Mouse (Mus musculus) lung, postnatal 25 days (tissue): ENCODE measurements around the gene Map1s.

Experiments used
- DNase-seq: peaks from one replicate; pipeline ENCODE4 v3.0.0; 2022; ENCODE audit warnings: low spot score

Map1s gene

DNA sequence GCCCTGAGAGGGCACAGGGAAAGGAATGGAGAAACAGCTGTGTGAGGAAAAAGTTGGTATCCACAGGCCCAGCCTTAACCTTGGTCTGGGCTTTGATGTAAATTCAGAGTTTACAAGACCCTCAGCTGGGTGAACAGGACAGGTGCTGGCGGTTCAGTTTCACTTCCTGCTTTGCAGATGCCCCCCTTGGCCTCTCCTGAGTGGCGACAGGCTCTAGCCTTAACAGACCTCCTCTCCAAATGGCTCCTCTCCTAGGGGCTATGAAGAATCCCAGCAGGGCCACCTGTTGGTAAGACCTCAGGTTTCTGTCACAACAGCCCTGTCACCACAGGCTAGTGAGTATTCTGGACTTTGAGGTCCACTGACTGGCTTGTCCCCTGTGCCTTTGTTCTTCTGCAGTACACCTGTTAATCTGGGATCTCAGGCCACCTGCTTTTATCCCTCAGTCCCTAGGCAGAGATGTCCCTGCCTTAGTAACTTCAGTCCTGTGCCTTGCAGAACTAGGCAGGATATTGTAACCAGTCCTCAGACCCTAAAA, 7.0 kb upstream of the Map1s start:
- DNase-seq, result no peak

DNA sequence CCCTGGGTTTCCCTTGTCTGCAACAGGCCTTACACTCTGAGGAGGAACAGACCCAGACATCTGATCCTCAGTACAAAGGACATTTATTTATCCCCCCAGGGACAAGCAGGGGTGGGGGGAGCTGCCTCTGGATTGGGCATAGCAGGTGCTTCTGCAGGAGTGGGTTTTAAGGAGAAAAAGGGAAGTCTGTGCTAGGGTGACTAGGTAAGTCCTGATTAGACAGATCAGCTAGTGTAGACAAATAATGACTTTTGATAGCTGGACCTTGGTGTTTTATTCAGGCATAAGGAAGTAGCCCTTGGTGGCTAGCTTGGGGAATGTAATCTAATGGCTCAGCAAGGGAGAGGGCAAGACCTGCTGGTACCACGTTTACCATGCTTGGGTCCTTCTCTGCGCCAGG, 6.5 kb upstream of the Map1s start:
- DNase-seq, result no peak

DNA sequence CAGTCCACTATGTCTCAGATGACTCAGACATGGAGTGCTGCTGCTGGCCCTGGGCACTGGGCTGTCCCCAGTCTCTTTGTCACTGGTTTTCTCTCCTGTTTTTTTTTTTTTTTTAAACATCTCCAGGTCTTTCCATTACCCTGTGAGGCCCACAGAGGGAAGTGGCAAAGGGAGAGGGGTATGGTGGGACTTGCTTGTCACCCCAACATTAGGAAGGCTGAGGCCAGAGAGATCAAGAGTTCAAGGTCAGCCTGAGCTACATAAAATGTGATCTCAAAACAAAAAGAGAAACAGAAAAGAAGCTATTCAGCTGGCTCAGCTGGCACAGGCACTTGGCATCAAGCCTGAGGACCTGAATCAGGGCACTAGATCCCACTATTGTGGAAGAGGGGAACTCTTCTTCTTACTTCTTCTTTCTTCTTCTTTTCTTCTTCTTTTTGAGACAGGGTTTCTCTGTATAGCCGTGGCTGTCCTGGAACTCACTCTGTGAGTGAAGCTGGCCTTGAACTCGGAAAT, 4.8 kb upstream of the Map1s start:
- no peak for DNase-seq

DNA sequence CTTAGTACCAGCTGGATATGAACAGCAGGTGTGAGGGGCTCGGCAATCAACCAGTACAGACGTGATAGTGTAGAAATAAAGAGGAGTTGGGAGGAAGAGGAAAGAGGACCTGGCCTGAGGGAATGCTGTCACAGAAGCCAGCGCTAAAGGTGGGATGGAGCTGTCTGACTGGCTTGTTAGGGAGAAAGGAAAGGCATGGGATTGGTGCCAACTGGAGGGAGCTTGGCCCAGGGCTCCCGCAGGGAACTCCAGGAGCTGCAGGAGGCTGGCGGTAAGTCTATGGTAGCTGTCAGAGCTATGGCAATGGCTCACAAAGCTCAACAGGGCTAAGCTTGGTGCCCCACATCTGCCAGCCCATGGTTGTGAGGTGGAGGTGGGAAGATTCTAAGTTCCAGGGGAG, 3.5 kb upstream of the Map1s start:
- no peak for DNase-seq

DNA sequence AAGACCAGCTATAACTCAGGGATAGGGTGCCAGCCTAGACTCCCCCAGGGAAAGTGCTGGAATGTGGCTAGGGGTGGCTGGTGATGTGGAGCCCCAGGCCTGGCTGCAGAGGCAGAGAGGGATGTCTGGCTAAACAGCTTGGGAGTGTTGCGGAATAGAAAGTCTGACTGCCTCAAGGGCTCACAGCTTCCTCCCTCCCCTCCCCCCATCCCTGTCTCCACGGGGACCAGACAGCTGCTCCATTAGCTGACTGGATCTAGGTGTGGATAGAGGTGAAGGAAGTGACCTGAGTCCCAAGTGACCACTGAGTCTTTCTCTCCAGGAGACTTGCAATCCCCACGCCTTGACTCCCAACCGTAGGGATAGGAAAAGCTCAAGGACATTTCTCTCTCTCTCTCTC, 2.6 kb upstream of the Map1s start:
- DNase-seq, result no peak

DNA sequence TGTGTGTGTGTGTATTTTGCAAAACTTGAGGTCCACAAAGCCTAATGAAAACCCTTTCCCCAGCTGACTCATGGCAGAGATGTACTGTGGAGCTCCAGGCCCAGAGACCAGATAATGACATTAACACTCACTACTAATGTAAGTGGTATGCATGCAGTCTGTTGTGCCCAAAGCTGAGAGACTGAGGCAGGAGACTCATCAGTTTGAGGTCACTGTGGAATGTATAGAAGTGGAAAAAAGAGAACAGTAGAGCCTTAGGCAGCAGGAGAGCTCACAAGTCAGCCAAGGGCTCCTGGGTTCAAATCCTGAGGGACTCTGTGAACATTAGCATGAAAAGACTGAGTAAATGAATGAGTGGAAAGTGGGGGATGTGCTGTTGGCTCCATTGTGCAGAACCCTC, 2.1 kb upstream of the Map1s start:
- DNase-seq, result no peak

DNA sequence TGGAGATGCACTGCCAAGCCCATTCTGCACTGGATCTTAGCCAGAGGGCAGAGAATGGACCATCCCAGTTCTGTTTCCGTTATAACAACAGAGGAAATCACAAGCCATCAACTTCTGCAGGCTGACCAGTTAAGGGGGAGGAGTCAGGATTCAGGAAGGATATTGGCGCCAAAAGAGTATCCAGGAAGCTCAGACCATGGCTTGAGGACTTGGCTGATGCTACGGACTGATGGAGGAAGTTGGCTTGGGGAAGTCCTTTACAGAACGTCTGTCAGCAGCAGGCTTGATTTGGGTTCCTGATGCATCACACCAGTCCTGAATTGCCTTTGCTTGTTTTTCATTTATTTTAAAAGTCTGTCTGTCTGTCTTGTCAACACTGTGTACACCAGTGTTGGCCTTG, 1.2 kb upstream of the Map1s start:
- DNase-seq, result peak; percentile 85

DNA sequence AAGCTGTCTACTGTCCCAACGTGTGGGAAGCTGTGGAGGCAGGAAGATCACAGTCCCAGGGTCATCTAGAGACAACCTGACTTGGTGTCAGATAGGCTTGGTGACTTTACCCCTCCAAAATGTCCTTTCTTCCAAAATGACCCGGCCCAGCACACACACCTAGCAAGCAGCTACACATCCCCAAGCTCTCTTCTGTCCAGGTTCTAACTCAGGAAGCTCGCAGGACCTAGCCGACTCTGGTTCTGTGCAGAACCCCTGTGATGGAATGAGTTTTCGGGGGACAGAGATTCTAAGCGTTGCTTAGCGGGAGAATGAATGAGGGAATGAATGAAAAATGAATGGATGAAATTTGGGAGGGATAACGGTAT, 285 bp upstream of the Map1s start:
- DNase-seq, result no peak

DNA sequence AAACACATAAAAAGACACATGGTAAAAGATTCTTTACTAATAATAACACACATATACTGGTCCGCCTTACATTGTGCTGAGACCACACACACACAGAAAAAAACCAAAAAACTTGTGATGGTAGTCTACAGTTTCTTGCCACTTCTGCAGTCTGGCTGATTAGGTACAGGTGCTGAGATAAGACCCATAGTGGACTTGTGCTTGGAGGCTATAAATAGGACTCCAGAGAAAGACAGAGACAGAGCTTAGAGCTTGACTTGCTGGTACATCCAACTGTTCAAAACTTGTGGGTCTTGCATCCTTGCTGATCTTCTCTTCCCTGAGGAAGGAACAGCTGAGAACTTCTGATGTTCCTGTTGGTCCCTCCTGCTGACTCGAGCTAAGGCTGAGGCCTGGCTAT, 1.8 kb downstream of the Map1s start:
- DNase-seq, result no peak

DNA sequence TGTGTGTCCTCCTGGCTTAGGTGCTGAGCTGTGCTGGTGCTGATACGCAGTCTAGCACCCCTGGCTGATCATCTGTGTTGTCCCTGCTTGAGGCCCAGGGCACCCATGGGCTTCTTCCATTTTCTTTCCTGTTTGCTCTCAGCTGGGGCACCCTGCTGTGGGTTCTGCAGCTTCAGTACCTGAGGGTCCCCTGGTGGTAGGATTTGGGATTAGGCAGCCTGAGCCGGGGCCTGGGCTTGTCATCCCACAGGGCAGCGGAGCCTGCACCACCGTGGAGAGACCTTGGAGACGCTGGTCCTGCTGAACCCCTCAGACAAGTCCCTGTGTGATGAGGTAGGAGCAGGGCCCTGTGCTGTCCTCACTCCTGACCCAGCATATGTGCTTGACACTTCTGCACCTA, 5.9 kb downstream of the Map1s start:
- no peak for DNase-seq

DNA sequence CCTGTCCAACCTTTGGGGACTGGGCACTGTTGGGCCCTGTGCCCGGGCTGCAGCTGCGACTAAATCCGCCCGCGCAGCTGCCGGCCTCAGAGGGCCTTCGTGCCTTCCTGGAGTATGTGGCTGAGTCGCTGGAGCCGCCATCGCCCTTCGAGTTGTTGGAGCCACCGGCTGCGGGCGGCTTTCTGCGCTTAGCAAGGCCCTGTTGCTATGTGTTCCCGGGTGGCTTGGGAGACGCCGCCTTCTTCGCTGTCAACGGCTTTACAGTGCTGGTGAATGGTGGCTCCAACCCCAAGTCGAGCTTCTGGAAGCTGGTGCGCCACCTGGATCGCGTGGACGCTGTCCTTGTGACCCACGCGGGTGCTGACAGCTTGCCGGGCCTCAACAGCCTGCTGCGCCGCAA, 7.2 kb downstream of the Map1s start:
- DNase-seq, result no peak

DNA sequence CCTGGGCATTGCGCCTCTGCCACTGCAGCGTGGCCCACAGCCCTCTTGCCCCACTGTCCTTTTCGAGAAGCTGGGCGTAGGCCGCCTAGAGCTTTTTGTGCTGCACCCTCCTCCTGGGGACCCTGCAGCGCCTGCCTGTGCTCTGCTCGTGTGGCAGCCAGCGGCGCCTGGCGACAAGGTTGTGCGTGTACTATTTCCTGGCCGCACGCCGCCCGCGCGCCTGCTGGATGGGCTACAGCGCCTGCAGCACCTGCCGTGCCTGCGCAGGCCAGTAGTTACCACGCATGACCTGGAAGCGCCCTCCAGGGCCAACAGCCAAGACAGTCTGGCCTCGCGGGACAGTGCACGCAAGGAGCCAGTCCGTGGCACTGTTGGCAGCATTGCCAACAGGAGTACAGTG, 7.8 kb downstream of the Map1s start:
- DNase-seq, result no peak

DNA sequence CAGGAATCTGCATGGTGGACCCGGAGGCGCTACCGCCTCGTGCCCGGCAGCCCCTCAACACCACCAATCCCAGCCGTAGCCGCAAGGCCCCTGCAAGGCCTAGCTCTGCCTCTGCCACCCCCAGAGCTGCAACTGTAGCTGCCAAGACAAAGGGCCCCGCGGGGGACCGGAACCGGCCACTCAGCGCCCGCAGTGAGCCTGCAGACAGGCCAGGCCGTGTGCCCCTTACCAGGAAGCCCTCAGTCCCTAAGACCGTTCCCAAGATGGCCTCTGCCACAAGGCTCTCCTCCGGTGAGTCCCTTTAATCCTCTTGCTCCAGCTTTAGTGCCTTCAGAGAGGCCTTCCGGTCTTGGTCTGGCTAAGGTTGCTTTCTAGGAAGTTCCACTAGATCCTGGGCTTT, 9.0 kb downstream of the Map1s start:
- no peak for DNase-seq

DNA sequence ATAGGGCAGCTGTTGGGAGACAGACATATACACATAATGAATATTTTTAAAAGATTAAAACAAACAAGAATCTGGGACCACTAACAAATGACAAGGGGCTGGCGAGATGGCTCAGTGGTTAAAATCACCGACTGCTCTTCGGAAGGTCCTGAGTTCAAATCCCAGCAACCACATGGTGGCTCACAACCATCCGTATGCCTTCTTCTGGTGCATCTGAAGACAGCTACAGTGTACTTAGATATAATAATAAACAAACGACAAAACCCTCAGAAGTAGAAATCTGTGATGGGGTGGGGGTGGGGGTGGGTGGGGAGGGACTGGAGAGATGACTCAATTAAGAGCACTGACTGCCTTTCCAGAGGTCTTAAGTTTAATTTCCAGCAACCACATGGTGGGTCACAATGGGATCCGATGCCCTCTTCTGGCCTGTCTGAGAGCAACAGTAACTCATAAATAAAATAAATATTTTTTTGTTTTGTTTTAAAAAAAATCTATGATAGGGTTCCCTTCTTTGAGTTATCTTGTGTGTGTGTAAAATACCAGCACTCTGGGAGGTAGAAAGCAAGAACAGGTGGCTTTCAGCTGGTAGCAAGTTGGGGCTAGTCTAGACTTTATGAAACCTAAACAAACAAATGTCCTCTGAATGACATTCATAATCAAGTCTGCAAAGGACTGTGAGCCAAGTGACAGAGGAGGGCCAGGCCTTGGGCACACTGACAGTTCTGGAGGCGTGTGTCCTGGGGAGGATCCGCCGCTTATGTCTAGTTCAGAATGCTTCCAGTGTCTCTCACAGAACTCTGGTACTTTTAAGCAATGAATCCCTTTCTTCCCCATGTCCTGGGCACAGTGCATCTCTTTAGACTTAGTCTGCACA, 14.6 kb downstream of the Map1s start:
- no peak for DNase-seq

DNA sequence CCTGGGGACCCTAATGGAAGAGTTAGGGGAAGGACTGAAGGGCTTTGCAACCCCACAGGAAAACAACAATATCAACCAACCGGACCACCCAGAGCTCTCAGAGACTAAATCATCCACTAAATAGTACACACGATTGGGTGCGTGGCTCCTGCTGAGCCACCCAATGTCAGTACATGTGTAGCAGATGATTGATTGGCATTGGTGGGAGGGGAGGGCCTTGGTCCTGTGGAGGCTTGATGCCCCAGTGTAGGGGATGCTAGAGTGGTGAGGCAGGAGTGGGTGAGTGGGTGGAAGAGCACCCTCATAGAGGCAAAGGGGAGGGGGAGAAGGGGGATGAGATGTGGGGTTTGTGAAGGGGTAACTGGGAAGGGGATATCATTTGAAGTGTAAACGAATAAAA, 18.4 kb downstream of the Map1s start:
- DNase-seq, result no peak

DNA sequence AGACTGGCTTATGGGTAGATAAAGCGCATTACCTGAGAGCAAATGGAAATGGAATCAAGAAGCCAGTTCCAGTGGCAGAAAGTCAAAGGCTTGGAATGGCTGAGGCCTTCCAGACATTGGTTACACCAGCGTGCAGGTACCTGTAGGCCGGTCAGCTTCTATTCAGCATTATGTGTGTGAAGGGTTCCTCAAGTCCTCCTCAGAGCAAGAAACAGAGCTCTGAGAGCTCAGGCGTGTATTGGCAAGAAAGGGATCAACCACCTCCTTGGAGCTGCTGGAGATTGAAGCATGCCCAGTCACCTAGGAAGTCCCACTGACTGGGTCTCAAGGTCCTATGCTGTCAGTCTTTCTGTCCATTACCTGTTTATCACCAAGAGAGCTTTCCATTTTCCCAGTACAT, 20.0 kb downstream of the Map1s start:
- no peak for DNase-seq

DNA sequence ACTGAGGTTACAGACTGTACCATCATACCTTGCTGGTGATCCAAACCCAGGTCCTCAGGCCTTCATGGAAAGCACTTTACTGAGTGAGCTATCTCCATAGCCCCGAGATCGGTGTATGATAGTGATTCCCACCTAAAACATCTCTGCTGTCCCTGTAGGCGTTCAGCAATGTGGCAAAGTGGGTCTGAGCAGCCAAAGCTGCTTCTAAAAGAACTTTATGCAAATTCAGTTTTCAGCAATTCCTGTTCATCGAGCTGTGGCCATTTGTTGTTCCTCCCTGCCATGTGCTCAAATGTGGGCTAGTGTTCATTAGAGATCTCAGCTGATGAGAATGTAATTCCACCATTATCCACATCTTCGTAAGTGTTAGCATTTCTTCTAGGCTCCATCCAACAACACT, 20.7 kb downstream of the Map1s start:
- DNase-seq, result no peak

DNA sequence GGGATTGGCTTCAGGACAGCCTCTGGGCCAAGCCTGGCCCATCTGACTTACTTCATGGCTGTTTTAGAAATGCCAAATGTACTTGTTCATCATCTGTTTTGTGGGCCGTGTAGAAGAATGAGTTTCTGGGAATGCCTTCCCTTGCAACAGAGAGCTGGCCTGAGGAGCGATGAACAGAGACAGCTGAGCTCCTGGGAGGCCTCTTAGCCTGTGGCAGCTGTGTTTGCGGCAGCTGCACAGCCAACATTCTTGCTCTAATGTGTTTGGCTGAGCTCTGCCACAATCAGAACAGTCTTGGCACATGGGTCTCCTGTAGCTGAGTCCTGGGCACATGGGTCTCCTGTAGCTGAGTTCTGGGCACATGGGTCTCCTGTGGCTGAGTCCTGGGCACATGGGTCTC, 22.4 kb downstream of the Map1s start:
- DNase-seq, result no peak

DNA sequence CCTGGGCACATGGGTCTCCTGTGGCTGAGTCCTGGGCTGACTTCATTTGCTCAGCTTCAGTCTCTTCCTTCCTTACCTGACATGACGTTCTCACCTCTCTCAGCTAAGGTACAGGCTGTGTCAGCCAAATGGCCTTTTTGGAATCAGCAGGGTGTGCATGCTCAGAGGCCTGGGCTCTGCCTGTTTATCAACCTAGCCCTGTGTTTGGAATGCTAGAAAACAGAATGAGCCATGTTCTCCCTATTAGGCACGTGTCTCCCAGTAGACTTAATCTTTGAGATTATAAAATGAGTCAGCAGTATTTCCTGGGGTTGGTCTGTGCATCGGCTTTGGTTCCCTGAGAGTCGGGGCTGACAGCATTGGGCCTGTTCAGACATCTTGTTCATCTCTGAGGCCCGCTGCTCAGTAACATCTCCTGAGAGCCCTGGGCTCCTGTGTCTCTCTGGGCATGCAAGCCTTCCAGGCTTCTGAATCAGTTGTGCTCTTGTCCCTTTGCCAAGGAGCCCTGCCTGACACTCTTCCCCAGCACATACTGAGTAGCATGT, 23.1 kb downstream of the Map1s start:
- DNase-seq, result no peak

DNA sequence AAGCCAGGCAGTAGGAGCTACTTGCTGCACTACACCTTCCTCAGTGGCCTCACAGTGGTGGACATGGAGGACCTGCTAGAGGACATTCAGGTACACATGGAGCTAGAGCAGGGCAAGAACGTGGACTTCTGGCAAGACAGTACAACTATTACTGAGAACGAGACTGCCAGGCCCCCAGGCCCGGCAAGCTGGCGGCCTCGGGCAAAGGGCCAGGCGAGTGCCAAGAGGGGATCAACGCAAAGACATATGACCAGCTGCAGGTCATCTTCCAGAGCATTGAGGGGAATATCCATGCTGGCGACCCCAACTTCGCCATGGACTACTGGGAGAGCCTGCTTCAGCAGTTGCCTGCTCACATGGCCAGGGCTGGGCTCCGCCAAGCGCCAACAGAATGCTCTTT, 26.0 kb downstream of the Map1s start:
- no peak for DNase-seq

DNA sequence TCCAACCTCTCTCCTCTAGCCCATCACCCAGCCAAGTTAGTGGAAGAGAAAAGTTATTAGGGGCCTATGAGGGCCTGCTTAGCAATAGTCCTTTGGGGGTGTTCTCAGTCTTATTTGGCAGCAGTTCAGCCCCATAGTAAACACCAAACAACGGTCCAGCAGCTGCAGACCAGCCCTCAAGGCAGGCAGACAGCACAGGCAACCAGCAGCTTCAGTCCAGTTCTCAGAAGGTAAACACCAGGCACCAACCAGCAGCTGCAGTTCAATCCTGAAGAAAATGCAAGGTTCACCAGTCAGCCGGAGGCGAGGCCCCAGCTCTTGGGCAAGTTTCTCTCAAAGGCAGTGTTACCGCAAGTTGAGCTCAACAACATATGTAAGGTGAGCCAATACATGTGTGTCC, 27.3 kb downstream of the Map1s start:
- no peak for DNase-seq

DNA sequence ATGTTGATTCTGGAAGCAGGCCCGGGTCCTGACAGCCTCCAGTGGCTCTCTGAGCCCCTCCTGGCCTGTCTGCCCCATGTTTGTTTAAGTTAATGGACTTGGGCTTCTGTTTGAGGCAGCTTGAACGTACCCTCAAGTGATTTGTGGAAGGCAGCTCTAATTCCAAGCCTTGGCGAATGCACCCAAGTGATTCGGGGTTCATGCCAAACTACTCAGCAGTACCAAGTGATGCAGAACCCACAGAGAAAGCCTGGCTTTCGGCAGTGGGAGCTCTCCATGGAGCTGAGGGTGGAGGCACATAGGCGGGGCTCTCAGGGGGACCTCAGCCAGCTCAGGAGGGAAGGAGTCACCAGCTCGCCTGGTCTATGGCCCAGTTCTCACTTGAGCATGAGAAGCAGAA, 29.1 kb downstream of the Map1s start:
- no peak for DNase-seq

DNA sequence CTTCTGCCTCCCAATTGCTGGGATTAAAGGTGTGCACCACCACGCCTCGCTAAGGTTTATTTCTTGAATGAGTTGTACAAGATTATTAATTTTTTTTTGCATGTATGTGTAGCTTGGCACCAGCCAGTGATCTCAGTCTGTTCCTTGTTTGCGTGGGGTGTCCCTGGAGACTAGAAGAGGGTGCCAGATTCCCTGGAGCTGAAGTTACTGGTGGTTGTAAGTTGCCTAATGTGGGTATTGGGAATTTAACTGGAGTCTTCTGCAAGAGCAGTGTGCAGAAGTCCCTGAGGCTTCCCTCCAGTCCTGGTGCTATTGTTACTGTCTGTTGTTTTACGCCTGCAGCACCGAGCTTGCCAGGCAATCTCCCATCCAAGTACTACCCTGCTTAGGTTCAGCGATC, 31.5 kb downstream of the Map1s start:
- no peak for DNase-seq

DNA sequence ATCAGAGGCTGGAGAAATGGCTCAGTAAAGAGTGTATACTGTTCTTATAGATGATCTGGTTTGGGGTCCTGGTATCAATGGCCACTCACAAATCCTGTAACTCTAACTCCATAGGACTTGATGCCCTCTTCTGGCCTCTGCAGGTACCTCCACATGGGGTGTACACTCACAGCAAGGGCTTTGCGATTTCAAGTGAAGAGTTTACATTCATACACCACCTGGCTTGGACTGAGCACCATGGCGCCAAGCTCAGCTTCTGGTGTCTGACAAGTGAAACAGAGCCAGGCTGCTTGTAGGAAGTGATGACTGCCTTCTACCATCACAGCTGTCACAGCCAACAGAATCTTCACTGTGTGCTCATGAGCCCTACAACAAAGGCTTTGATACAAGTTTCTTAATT, 35.7 kb downstream of the Map1s start:
- DNase-seq, result no peak
